Mouse (Mus musculus): Measurements from ENCODE around the gene Nnat. TPM values are rescaled to one million over a fixed set of nuclear protein-coding genes. Genes with fewer than 3 reads are reported as not detected.

Nnat gene
- total RNA-seq, 2 experiments from 2014 or later: 539 to 601 TPM

DNA sequence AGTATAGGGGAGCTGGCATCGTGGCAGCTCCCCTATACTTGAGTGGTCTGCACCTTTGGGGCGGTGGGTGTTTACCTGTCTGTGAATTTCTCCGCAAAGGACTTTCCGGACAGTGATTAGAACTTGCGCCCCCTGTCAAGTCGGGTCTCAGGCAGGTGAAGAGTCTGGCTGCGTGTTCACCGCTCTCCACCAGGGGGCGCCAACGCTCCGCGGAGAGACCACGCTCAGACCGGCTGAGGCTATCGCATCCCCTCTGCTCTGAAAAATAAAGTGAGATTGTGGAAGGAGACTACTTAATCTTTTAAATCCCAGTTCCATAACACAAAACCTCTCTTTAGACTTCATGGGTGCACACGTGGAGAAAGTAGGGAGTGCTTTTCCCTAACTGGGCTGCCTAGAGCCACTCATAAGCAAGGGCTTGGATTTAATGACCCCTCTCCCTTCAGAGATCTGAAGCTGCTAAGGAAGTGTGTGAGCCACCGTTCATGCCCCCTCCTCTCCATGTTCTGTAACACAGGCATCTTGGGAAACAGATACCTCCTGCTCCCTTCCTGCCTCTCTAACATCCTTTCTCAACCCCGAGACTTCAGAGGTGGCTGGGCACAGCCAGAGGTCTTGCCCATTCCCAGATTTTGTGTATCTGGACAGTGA, 45.3 kb downstream of the Nnat start:
- DNase-seq: peak; percentile 76 to 83

DNA sequence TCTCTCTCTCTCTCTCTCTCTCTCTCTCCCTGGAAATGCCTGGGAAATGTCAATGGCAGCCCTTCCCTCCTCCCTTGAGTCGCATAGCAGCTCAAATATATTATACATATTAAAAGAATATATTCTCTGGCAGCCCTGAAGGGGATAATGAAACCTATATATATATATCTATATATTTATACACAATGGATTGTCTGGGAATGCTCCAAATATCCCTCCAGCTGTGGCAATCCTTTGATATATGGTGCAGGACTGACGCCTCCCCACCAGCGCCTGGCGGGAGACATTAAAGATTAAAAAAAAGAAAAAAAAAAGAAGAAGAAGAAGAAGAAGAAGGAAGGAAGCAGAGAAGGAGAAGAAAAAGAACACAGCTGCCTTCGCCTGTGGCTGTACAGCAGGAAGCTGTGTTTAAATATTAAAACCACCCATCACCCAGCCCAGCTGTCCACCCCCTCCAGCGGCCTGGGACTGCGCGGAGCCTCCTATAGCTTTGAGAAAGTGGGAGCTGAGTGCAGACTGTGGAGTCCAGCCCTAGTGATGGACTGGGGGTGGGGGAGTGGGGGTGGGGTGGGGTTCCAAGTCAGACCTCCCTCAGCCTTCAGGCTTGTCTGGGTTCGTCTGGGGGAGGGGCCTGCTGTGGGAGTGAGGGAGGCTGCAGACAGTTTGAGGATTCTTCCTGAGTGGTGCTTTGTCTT, 47.8 kb downstream of the Nnat start:
- no peak for DNase-seq

DNA sequence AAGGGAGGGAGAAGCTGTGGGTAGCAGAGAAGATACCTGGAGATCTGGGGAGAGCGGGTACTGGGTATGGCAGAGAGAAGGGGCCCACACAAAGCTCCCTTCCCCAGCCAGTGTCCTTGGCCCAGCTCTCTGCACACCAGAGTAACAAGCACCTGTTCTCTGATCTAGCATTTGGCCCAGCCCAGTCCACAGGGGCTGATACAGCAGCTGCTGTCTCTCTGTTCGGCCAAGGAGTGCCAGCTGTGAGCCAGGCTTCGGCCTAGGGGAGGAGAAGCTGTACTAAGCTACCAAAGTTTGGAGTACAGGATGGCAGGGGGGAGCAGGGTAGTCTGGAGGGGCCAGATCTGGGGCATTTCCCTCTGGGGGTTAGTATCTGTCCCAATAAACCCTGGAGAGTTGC, 51.9 kb downstream of the Nnat start:
- no peak for DNase-seq

Small RNA genes within 50 kb of the gene (microRNA-seq; reads per million reads assigned to microRNA genes)
- gene Gm23134: 0.90 to 1.7 reads per million in 2 experiments

Other genes starting within 250 kb of the Nnat start
- gene Ghrh, start 212.6 kb upstream of the Nnat start, total RNA-seq (2021): not detected
- gene Manbal, start 192.5 kb upstream of the Nnat start, total RNA-seq (2021): 10 to 100 TPM; 53.6 to 60.9 TPM
- 100 to 1,000 TPM; 154 to 160 TPM for gene Src, start 141.6 kb upstream of the Nnat start, total RNA-seq (2021)
- 100 to 1,000 TPM; 117 to 137 TPM for gene Blcap, start 11.2 kb downstream of the Nnat start, total RNA-seq (2021)
- 10 to 100 TPM; 30.6 to 33.0 TPM for gene Ctnnbl1, start 177.3 kb downstream of the Nnat start, total RNA-seq (2021)

All from layer of hippocampus, postnatal 36 days (tissue).